Mouse (Mus musculus): ENCODE measurements around the gene Ascc1. TPM values are rescaled to one million over a fixed set of nuclear protein-coding genes. Genes with fewer than 3 reads are reported as not detected.

Ascc1 gene
- total RNA-seq, 2 experiments from 2014 or later, result 20.2 to 22.0 TPM

DNA sequence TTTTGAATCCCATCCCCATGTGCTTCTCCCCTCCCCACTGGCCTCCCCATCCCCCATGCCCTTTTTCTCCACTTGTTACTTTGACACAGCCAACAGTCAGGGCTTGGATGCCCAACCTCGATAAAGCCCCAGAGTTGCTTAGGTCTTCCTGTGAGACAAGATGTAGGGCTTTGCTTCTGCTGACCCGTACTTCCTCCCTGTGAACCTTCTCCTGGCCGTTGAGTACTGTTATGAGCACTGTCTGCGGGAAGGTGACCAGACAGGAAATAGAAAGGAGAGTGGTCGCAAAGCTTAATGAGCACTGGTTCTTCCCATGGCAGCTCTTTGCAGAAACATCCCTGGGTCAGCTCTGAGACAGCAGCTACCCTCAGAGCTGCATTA lies 78.0 kb downstream of the Ascc1 start:
- no peak for DNase-seq

DNA sequence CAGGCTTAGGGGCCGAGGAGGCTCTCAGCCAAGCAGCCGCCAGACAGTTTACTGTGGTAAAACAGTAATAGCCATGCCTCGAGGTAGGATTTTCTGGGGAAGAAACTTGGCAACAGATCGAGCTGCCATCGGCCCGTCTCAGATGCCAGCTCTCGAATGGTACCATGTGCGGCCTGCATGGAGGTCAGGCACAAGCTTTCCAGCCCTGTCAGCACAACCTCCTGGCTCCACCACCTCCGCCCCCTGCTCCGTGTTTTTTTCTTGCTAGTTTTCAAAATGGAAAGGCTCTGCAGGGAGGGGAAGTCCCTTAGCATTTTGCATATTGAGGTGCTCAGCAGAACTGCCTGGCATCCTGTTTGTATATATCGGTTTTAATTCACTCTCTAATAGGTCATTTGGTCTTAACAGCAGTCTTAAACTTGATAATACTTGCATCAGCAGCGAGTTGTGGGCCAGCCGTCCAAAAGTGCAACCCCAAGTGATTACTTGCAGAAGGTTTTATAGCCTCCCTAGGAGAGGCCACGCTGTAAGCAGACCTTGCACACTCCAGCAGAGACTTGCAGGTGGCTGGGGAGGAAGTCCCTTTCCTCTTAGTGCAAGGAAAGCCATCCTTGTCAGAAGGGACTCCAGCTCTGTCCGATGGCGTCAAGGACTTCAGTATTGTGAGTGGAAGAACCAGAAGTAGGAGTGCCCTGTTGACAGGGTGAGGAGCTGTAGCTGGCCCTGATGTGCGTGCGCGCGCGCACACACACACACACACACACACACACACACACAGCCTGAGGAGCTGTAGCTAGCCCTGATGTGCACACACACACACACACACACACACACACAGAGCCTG lies 78.6 kb downstream of the Ascc1 start:
- peak; percentile 36 for DNase-seq

DNA sequence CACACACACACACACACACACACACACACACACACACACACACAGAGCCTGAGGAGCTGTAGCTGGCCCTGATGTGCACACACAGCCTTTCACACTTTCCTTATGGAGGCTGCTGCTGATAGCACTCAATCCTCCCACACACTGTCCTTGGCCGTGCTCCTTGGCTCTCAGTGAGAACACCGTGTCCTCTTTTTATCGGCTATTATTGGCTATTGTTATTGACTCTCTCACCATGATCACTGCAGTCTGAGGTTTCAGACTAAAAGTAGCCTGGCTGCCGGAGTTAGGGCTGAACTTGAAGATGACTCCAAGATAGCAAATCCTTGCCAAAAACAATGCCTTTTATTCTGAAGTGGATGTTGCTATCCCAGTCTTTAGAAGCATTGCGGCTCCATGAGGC lies 79.3 kb downstream of the Ascc1 start:
- peak; percentile 64 for DNase-seq

DNA sequence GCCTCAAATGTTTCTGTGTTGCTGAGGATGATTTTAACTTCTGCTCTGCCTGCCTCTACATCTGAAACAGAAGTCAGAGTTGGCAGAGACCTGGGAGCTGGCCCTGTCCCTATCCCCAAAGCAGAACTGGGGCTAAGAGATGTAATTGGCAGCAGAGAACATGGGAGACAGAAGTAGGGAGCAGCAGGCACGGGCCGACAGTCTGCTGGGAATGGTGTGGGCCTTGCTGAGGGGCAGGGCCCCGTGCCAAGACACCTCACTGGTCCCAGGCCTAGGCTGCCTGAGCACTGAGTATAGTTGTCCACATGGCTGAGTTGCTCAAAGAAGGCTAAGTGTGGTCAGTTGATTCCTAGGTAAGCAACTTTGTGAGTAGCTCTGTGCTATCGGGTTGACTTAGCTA lies 81.5 kb downstream of the Ascc1 start:
- DNase-seq, result peak; percentile 25

DNA sequence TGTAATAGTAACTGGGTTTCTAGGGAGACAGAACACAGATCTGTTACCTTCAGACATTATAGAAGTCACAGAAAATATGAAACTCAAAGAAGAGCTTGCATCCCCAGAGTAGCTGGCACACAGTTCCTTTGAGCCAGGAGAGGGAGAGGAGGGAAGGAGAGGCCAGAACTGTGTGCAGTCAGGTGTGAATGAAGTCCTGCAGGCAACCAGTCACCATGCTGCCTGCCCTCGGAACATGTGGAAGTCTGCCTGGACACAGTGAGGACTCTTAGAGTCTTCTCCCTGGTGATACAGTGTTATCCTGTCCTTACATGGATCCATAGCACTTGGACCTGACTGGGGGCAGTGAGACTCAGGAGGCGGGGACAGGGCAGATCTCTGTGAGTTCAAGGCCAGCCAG lies 89.7 kb downstream of the Ascc1 start:
- DNase-seq, result no peak

DNA sequence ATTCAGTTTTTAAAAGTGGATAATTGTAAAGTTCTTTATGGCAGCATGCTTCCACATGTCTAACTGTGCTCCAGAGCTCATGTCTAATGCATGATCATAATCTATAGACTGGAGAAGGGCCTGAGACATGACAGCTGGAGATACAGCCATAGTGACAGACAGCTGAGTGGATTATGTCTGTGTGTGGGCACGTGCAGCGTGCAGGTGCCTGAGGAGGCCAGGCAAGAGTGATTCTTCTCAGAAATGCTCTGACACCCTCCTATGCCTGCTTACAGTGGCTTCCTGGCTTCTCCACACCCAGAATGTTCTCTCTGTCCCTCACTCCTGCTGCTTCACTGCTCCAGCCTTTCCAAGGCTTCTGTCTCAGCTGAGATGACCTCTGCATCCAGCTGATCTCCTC lies 91.1 kb downstream of the Ascc1 start:
- no peak for DNase-seq

DNA sequence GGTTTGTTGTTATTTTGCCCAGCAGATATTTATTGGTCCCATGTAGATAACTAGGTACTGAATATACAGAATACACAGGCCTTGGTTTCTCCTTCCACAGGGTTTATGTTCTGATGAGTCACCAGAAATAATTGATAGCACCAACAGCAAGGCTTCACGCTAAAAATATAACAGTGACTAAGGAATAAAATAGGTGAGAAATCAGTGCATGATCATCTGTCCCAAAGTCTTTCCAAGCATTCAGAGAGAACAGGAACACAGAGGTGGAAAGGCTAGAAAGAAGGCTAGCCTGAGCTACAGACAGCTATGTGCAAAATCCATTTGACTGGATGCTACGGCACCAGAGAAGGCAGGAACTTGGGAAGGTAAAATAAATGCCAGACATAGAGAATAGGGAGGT lies 93.0 kb downstream of the Ascc1 start:
- DNase-seq, result no peak

DNA sequence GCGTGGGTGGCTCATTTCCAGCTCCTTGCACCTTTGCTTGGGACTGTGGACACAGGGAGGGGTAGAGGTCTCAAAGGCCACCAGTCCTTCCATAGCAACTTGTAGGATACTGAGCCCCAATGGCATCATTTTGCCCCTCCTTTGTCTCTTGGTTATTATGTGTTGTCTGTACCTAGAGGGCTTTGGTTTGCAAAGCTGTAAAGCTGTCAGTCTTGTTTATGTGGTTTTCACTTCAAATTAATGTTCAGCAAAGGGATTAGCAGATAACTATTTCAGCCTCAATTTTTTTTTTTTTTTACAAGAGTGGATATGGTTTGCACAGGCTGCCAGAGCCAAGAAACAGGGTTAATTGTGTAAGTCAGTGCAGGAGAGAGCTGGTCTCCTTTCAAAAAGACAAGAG lies 93.7 kb downstream of the Ascc1 start:
- no peak for DNase-seq

DNA sequence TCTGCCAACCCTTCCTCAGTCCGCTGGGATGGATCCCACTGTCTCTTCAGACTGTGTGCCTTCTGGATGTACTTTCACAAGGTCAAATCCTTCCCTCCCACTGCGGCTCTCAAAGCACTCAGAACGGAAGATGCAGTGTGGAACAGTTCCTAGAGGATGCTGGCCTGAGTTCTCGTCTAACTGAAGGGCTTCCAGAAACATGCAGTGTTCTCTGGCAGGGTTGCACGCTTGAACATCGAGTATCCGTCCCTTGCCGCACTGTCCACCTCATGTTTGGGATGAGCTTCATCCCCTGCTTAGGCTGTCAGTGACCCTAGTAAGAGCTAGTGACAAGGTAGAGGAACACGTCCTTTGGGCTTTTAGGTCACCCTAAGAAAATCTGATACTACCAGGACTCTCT lies 94.5 kb downstream of the Ascc1 start:
- DNase-seq, result no peak

DNA sequence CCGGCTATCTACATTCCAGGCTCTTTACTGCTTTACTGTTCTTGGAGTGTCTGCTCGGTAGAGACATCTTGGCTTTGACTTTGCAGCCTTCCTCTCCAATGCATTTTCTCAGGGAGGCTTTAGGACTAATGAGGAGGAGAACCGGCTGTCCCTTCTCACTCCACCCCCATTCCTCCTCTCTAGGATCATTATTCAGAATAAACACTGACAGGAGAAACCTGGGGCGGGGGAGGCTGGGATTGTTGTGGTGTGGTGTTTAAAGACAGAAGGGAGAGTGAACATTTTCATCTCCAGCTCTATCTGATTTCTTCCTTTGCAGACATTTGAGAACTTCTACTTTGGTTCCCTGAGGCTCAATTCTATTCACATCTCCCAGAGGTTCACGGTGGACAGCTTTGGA lies 95.2 kb downstream of the Ascc1 start:
- no peak for DNase-seq

DNA sequence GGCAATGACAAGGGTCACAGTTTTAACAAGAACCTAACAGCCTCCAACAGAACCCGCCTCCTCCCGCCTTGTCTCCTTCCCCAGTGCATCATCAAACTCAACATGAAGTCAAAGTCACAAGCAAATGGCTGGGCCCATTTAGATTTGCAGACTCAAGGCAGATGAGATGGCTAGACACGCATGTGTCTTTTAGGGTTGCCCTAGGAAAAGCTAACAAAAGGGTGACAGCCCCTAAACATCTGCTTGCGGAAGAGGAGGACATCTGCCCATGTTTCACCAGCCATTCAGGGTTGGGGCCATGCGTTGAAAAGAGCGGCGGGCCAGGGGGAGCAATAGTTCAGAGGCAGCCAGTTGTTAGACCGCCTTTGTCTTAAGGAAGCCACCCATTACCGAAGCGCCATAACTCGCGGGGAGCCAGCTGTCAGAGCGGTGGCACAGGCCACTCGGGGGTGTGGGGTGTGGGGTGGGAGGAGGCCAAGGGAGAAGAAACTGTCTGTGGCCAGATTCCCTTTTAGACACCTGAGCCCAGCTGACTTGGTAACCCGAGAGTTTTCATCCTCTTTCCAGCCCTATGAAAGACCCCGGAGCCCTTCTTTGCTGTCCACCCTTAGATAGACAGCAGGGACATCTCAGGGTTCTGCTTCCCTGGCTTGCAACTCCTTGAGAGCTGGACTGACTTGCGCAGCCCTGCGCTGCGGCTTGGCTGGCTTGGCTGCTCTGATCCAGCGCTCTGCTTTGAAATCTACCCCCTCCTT lies 103.0 kb downstream of the Ascc1 start:
- no peak for DNase-seq

DNA sequence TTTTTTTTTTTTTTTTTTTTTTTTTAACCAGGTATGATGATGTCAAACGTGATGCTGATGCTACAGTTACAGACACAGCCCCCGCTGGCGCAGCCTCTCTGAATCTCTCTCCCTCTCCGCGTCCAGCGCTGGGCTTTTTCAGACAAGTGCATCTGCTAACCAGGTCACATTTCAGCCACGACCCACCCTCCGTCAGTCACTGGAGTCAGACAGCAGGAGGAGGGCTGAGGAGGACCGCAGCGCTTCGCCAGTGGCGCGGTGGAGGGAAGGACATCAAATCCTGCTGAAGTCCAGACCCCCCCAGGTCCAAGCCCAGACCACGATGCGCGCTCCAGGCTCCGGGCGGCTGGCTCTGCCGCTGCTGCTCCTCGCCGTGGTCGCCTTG lies 103.5 kb downstream of the Ascc1 start, which contains the start of gene Spock2:
TSS of gene Spock2 (plus strand) at position 74 of the 385 bp plus-strand sequence.
- peak; percentile 27 for DNase-seq

DNA sequence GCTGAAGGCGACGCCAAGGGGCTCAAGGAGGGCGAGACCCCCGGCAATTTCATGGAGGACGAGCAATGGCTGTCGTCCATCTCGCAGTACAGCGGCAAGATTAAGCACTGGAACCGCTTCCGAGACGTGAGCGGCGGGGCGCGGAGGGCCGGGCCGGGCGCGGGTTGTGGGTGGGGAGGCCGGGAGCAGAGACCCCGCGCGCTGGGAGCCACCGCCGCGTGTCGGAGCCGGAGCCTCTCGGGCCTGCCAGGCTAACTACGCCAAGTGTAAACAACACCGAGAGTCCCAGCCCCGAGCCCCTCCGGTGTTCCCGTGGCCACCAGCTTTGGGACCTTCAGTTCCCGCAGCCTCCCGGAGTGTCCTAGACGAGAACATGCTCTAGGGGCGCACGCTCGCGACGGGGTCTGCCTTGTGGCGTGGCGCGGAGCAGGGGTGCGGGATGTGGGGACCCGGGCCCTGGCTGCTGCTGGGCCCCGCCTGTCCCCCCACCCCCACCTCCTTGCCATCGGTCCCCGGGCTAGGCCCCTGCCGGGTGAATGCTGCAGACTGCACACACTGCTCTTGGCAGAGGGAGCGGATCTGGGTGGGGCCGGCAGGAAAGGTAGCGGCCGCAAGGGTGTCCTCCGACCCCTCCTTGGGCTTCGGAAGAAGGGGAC lies 104.1 kb downstream of the Ascc1 start:
- peak; percentile 48 for DNase-seq

DNA sequence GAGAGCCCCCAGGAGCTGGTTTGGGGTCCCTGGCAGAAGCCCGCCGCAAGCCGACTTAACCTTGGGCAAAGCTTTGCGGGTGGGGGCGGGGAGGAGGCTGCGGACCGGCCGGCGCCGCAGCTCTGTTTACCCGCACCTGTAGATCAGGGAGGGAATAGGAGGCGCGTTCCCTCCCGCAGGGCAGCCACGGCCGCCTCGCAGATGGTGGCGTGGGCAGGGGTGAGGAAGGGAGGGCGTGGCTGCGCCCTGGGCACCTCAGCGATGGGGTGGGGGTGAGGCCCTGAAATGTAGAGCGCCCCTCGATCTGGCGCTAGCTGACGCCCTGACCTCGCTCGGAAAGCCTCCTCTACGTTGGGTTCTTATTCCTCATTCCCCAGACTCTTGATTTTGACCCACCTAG lies 104.8 kb downstream of the Ascc1 start:
- DNase-seq, result no peak

DNA sequence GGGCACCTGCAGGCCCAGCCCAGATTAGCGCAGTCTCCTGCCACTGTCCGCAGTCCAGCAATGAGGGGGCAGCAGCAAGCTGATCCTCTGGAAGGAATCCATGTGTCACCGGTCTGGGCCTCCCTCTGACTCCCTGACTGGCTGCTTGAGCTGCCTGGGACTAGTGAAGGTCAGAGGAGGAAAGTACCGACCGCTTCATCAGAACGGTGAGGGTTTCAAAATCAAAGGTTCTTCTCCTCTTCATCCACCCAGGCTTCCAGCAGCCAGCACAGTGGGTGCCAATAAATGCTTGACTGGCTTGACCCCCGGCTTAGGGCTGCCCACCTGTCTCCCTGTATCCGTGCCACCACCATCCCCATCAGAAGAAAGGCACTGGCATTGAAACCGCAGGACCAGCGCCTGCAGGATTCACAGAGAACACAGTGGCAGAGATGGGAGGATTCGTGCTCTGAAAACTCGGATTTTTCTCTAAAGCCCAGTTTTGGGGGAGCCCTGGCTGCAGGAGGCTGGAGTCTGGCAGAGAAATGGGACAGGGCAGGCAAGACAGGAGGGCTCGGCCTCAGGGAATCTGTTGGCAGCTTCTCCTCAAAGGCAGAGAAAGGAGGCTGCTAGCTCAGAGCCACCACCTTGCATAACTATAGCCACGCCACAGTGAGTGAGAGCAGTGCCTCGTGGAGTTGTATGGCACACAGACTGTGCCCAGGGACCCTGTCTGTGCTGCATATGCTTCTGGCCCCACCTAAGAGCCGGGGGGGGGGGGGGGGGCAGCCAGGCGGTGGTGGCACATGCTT lies 105.9 kb downstream of the Ascc1 start:
- no peak for DNase-seq

DNA sequence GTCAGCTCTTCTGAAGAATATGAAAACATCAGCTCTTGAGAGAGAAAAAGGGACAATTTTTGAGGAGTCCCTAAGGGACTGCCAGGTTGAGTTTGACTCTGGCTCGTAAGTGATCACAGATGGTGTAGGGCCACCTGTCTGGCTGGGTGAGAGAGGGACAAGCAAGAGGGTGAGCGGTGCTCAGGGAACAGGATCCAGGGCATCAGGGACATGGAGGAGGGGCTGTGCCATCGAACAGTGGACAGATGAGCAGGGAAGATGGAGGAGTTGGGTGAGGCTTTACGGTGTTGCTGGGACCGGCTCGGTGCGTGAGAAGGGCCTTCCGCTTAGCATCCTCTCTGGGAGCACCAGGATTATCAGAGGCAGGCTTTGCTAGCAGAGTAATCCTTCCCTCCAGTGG lies 106.7 kb downstream of the Ascc1 start:
- DNase-seq, result no peak

DNA sequence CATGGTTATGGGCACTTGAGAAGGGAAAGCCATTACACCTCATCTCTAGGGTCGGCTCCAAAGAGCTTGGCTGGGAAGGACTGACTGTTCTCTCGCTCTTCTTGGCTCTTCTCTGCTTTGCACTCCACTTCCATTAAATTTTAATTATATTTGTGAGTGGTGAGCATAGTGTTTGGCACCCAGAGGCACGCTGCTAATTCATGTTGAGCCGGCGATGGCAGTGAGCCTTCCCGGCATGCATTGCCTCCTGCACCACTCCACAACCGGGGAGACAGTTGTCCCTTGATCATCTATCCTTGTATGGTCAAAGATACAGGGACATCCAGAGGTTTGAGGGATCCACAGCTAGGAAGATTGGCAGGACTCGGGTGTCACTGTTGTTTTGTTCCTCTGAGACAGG lies 107.4 kb downstream of the Ascc1 start:
- DNase-seq, result no peak

DNA sequence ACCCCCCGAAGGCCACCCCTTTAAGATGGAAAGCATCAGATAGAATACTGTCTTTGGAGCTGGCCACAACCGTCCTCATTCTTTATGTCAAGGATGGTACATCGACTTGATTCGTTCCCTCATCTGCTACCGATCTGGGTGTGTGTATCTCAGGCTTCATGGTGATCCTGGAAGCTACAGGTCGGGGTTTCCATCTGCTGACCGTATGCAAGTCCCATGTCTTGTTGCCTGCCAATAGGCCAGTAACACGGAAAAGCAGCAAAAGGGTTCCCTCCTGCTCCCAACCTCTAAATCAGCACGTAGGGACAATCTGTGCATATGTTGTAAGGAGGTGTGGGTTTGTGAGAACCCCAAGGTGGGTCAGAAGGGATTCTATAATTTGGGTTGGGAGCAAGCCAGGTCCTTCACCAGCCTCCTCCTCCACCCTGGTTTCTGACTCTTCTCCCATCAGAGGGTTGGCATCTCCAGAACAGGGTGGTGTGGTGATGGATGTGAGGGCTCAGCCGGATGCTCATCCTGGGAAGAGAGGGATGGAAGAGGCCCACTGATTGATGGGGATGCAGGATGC lies 108.4 kb downstream of the Ascc1 start:
- no peak for DNase-seq

DNA sequence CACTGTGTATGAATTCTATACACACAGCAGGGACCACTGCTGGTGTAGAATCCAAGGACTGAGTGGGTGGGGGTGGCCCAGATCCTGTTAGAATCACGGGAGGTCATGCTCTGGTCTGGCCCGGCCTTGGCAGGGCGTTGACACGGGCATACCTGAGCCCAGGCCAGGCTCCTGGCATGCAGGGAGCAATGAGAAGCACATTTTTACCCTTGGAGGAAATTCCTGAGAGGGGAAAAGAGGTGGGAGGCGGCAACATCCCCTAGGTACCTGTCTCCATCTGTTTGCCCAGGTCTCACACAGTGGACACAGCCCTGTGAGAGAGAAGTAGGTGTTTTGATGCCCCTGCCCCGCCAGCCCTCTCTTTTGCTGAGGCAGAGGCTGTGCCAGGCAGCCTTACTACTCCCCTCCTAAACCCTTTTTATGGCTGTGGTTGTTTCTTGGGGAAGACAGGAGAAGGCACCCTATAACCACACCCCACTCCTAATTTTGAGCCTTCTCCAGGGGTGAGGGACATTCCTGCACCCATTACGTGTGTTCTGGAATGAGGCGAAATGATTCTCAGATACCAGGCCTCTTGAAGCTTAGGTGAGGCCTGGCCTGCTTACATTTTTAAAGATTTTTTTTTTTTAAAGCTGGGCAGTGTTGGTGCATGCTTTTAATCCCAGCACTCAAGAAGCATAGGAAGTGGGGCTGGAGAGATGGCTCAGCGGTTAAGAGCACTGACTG lies 111.5 kb downstream of the Ascc1 start:
- no peak for DNase-seq

DNA sequence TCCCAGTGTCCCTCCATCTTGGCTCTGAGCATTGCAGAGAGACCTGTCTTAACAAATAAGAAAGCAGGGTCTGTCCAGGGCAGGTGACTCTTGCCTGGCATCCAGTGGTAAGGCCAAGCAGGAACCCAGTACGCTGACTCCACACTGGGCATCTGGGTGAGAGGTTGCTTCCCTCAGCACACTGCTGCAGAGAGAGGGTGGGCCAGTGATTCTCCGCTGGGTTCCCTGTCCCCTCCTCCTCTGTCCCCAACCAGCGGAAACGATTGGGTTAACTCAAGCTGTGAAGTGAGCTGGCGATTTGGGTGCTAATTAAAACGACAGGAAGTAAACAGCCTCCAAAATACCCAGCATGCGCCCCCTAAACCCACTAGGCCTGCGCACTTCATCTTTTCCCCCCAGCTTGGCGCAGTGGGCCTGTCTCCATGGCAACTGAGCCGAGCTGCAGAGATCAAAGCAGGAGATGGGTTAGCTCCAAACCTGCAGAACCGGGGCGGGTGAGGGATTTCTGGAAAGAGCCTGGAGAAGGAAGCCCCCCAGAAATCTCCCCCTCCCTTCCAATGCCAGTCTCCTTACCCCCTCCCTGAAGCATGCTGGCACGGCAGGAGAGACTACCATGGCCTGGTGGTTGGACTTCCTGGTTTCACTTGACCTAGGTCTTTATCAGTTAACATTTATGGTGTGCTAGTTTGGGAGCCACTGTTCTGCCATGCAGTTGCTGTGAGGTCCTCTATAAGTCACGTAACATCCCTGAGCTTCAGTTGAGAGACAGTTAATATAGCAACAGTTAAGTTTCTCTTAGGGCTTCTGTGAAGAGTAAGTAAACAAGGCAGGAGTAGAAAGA lies 113.0 kb downstream of the Ascc1 start:
- DNase-seq, result no peak

DNA sequence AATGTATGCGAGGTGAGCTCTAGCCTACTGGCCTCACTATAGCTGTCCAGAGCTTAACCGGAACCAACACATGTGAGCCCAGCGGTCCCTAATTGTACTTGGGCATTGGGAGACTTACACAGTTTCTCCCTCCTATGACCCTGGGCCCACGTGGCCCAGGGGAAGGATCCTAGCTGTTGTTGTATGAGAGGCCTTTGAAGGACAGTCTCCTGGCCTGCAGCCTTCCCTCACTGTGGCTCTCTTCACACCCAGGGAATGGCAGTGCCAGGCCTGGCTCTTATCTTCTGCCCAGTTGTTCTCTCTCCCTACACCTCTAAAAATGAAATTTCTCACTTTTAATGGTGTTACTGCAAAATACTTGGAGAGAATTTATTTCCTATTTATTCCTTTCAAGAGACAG lies 114.4 kb downstream of the Ascc1 start:
- no peak for DNase-seq
